Mouse (Mus musculus): ENCODE measurements around the gene Pou3f3. TPM values are rescaled to one million over a fixed set of nuclear protein-coding genes. Genes with fewer than 3 reads are reported as not detected.

The Pou3f3 gene
- total RNA-seq, 2 experiments from 2014 or later = not detected

DNA sequence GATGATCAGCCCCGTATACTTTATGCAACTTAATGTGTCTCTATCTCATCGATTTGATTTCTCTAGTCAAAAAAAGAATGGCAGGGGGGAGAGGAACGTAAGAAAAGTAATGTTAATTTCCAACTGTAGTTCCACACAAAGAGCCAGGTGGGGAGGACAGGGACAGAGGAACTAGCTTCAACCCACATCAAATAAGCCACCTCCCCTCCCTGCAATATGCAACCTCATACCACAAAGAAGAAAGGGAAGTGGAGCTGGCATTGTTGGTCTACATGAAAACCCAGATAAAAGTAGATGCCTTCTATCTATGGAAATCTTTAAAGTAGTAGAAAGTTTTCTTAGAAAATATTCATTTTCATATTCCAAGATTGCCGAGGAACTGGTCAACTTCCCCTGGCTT is 14.7 kb downstream of the Pou3f3 start:
- DNase-seq = no peak

DNA sequence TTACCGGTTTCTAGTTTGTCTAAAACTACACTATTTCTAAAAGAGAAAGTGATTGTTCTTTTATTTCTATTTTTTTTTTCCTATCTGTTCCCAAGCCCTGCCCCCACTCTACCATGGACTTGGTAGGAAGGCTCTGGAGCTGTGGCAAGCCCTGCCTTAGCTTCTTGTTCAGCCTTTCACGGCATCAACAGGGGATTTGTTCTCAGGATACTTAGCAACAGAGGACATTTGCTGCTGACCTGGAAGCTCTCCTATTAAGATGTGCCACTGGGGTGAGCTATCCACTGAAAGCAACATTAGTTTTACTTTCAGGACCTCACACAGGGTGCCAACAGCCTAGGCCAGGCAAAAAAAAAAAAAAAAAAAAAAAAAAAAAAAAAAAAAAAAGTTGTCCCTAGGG is 15.4 kb downstream of the Pou3f3 start:
- DNase-seq = no peak

- no peak for DNase-seq
Measured at GRCm38 (mm10) chr1:42711456-42712310, 16.1 kb downstream of the Pou3f3 start.

DNA sequence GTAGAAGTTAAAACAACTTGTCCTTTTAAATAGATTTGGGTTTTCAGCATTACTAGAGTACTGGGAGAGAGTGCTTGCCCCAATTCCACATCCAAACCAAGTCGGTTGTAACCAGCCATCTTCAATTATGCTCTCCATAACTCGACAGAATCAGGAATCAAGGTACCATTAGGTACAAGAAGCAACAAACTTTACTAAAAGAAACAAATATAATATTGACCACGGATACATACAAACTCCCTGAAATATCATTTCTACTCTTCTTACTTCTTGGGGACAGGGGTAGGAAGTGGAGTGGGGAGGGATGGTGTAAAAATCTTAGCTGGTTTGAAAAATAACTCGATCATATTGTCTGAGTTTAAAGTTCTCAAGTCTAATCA is 16.7 kb downstream of the Pou3f3 start:
- DNase-seq = no peak

DNA sequence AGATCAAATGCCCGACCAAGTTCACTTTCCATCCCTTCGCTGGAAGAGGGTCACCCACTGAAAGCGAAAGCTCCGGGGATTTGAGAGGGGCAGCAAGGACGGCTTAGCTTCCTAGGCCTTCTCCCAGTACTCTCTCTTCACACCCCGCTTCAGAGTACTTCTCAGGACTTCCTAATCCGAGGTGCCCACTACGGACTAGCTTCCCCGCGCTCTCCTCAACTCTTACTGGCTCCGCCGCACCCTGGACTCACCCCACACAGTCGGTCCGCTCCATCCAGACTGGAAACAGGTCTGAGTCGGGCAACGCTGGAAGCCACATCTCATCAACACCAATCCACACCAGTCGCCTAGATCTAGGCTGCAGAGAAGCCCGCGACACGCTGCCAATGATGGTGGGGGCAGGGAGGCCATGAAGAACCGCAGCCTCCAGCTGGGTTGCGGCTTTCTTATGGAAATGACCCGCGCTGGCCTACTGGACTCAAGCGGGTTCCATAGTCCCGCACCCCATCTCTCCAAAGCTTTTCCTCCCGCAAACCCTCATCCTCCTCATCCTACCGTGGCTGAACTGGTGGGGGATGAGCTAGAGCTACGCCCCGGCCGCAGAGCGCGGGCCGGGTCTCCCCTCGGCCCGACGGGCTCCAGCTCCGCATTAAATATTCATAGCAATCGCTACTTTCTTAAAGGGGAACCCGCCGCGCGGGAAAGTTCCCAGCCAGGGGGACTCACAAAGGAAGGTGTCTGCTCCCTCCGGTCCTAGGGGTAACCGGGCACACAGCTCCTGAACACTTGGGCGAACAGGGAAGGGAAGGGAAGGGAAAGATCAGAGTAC is 17.8 kb downstream of the Pou3f3 start:
- no peak for DNase-seq

- no peak for DNase-seq
Measured at GRCm38 (mm10) chr1:42714016-42714931, 18.7 kb downstream of the Pou3f3 start.

DNA sequence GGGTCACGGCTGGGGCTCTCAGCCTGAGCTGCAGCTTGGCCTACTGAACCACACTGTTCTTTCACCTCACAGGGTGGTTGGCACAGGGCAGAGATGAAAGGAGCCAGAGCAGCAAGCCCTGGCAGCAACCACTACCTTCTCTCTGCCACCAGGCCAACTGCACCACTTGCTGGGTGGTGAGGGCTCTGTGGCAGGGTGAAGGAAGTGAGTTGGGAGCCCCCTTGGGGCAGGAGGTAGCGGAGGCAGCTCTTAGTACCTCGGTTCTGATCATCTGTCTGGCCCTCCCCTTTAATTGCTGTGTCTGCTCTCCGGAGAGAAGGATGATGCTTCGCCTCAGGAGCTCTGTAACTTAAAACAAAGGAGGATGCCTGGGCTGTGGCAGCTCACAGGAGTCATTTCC is 23.0 kb downstream of the Pou3f3 start:
- no peak for DNase-seq

DNA sequence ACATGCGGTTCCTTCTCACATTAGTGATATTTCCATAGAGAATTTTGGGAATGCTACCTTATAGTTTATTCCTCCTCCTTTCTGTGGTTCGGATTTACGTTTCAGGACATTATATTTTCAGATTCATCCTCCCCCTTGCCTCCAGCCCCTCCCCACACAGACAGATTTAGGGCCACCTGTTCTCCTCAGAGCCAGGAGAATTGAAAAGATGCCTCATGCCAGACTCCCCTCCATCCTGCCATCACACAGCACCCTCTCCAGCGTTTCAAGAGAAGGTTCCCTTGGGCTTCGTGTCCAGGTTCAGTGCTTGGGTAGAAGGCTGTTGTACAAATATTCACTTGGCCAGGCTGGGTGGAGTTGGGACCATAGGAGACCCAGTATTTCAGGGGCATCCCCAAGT is 25.8 kb downstream of the Pou3f3 start:
- no peak for DNase-seq

DNA sequence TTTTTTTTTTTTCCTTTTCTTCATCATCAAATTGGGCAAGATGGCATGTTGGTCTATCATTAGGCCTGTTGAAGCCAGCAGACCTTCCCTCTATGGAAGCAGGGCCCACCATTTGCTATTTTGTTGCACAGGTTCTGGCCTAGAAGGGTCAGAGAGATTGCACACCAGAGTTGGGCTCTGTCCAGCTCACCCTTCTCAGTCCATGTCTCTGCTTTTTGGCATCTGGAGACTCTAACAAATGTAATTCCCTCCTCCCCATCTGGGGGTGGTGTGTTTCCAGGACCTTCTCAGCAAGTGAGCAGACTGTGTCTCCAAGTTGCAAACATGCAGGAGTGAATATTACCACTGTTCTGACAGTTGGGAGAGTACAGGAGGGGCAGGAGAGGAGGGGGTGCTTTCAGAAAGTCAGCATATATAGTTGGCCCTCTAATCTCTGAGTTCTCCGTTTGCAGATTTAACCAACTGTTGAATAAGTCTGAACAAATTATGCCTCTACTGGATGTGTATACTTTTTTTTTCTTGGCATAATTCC is 28.3 kb downstream of the Pou3f3 start:
- DNase-seq = no peak

DNA sequence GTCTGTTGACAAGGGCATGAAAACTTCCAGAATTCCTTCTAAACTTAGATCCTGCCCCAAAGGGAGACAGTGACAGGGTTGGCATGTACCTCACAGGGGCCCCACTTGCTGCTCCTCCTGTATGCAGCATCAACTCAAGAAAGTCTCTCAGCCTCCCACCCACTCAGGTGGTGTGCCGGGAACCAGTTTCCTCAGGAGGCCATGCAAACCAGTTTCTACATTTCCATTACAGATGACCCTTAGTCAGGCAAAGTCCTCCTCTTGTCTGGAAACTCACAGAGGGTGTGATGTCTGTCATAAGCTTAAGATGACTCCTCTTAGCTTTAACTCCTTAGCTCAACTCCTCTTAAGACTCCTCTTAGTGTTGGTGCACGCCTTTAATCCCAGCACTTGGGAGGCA is 29.3 kb downstream of the Pou3f3 start:
- DNase-seq = no peak

GRCm38 (mm10) chr1:42727161-42727560 is 31.6 kb downstream of the Pou3f3 start:
- no peak for DNase-seq

- no peak for DNase-seq
Measured at GRCm38 (mm10) chr1:42727676-42728075, 32.1 kb downstream of the Pou3f3 start.

DNA sequence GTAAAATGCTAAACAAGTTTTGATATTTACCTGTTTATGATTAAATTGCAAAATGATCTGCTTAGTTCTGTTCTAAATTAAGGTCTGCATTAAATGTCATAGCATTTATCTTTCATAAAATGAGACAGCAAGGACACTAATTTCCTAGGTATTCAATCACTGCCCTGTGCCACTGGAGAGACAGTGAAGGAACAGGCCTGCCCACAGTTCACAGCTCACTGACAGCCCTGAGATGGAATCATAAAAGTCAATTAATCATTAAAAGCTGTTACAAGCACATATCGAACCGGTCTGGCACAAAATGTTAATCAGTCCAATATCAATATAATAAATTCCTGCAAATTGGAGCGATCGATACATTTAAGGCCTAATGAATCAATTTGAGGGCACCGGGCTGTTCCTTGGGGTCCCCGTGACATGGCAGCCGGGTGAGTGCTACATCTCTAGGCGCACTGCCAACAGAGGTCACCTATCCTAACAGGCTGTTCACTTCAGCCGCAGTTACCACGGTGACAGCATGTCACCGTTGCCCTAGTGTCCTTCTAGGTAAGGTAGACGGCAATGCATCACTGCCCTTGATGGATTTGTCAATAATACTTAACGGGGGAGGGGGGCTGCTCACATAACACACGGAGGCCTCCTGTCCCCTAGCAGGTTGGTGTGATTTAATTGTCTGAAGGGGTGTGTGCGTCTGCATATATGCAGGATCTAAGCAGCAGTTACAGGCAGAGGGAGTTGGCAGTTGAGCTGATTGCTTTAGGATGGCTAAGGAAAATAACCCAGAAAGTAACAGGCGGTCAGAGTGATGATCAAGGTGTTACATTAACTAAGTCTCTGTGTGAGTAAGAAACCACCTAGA is 46.0 kb downstream of the Pou3f3 start:
- no peak for DNase-seq

- no peak for DNase-seq
Measured at GRCm38 (mm10) chr1:42742242-42742560, 46.6 kb downstream of the Pou3f3 start.

GRCm38 (mm10) chr1:42745047-42745446 is 49.5 kb downstream of the Pou3f3 start:
- no peak for DNase-seq

GRCm38 (mm10) chr1:42749536-42750292 is 54.1 kb downstream of the Pou3f3 start:
- no peak for DNase-seq
